Mouse (Mus musculus): ENCODE data around the gene Tmem102.

- TF ChIP-seq POLR2A (IDR thresholded peaks at IDR 0.05; ENCODE audit: insufficient read depth, low read length) (no peak), CTCF (IDR thresholded peaks at IDR 0.05; ENCODE audit: low read depth, low read length) (no peak), EP300 (IDR thresholded peaks at IDR 0.05; ENCODE audit: insufficient read depth, low read depth, low read length) (no peak)
These were observed 45.1 kb downstream of the Tmem102 start for GRCm38 (mm10) chr11:69760160-69760900.
